ENCODE assay signal across 11 mouse cellular contexts in genomic region chr4:142209884-142210283, GRCm38 (mm10). TPM values are rescaled to one million over a fixed set of nuclear protein-coding genes. Genes with fewer than 3 reads are reported as not detected.
DNase-seq lines count a peak whose midpoint lies in the region; ATAC-seq and TF ChIP-seq lines count a peak whose summit lies in the region.
"Had no signal": no experiment of that assay in that cellular context is flagged by ENCODE, and none has a peak within 500 bp of the region (broad histone marks: within the 10 kb centered on the region; RNA-seq: fewer than 3 reads in every experiment).

No protein-coding gene starts in this region.

- peak; percentile 36 for DNase-seq in cerebellum, adult 9-11 months
- no peak for DNase-seq in cerebellum, adult 8-10 months
- DNase-seq in heart, postnatal 0 days (ENCODE audit: low spot score), result no peak
- peak; percentile 56 for DNase-seq in kidney, postnatal 14 days
- no peak for DNase-seq in adrenal gland, adult 2 months
- DNase-seq in left cerebral cortex, postnatal 10 days (ENCODE audit: extremely low spot score in 1 of 2, low spot score in 2 of 2), result no peak
- no peak for DNase-seq in urinary bladder, postnatal 4 days (ENCODE audit: low spot score in 2 of 2)
- DNase-seq: adrenal gland, postnatal 14 days; lung, postnatal 4 days had no signal

- intact Hi-C loops in left cerebral cortex, postnatal 10 days (cut with DNase I), result no loop called here

- no peak for TF ChIP-seq EP300 in heart, postnatal 0 days (IDR thresholded peaks at IDR 0.05; ENCODE audit: low read depth)

- H3K27ac ChIP-seq in heart, postnatal 0 days (ENCODE audit: low read depth), result no peak overlapping the region

- WGBS in heart, postnatal 0 days, result 26% methylated on average over 9 of the region's 9 CpGs

- no peak overlapping the region for H3K9ac ChIP-seq in heart, postnatal 0 days (replicated peaks; ENCODE audit: low read depth, low read length)

- H3K4me3 ChIP-seq in heart, postnatal 0 days (ENCODE audit: low read depth, low read length), result no peak overlapping the region

- peak; percentile 79 for ATAC-seq in common myeloid progenitor, adult 5-6 weeks (replicated peaks; ENCODE audit: low read depth, poor library complexity, severe bottlenecking)
- ATAC-seq in heart, postnatal 0 days (ENCODE audit: insufficient read depth, low read depth), result peak; percentile 65
- ATAC-seq: forebrain, embryonic 16.5 days had no signal

- H3K9me3 ChIP-seq in heart, postnatal 0 days (replicated peaks; ENCODE audit: control insufficient read depth, low read length), result no peaks in the 10 kb centered on the region

- TF ChIP-seq CTCF in heart, postnatal 0 days (IDR thresholded peaks at IDR 0.05; ENCODE audit: low read depth), result no peak

- H3K4me2 ChIP-seq in heart, postnatal 0 days (ENCODE audit: low read depth, low read length), result 0 out of 2 replicates have a peak overlapping the region, but pooled peaks have one; percentile 7

- no peaks in the 10 kb centered on the region for H3K27me3 ChIP-seq in heart, postnatal 0 days (ENCODE audit: control insufficient read depth, insufficient read depth, low read length)

- H3K4me1 ChIP-seq in heart, postnatal 0 days (ENCODE audit: control insufficient read depth, insufficient read depth), result peaks cover 14% of the 10 kb centered on the region; the same call in 1 of the 2 replicates

- no peaks in the 10 kb centered on the region for H3K36me3 ChIP-seq in heart, postnatal 0 days (replicated peaks; ENCODE audit: control insufficient read depth, insufficient read depth, low read length)

RNA-seq across cellular contexts. Expression of gene Kazn, which starts 29.3 kb away (rescaled TPM):
- total RNA-seq in common myeloid progenitor, adult 5-6 weeks (2017), result 0.50 and 0.97 TPM in 2 replicates
- 7.1 and 19.9 TPM in 2 replicates for total RNA-seq in heart, postnatal 0 days (2014; rRNA removed; ENCODE audit: low replicate concordance)
- polyA plus RNA-seq in heart, postnatal 0 days (2015; fragmentation: Nextera tagmentation; extraction: Ambion mirVana), result 1.8 and 2.5 TPM in 2 replicates
- total RNA-seq in adrenal gland, adult 2 months (2021), result 10 to 100 TPM; 19.1 to 22.6 TPM
- polyA plus RNA-seq in adrenal gland, adult 2 months (2012; rRNA removed), result 35.2 and 47.4 TPM in 2 replicates
- total RNA-seq in left cerebral cortex, postnatal 10 days (2021), result 10 to 100 TPM; 65.2 to 71.9 TPM

Comparison
In these comparisons a context has a peak if more than half of its experiments do, and no peak if none do; other contexts are left out.
1. DNase-seq: peak in cerebellum, adult 9-11 months (single experiment) and kidney, postnatal 14 days (single experiment); none in cerebellum, adult 8-10 months (single experiment), heart, postnatal 0 days (single experiment), adrenal gland, adult 2 months (single experiment), left cerebral cortex, postnatal 10 days (0 of 2) and urinary bladder, postnatal 4 days (0 of 2).